Mouse (Mus musculus) lung, postnatal 10 days (tissue): ENCODE data around the gene Mdga1.
A peak's percentile ranks its signal among the peaks of the same experiment; 100 is the strongest.

Source experiments
- DNase-seq: peaks from one replicate; pipeline ENCODE4 v3.0.0; 2021

Gene Mdga1

DNA sequence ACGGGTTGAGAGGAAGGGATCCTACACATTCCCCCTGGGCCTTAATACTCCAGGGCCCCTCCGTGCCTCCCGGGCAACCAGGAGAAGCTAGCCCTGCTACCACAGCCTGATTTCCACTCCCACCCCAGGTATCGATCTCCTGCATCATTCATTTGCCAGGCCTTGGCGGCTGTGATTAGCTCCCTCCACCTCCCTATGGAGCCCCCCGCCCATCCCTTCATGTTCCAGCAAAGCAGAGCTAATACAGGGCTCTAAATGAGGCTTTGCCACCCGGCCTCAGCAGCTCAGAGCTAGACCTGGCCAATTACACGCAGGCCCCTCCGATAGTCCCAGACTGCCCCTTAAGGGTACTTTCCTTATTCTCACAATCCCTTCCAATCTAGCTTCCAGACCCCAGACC lies 86.5 kb downstream of the Mdga1 start:
- DNase-seq, result no peak

DNA sequence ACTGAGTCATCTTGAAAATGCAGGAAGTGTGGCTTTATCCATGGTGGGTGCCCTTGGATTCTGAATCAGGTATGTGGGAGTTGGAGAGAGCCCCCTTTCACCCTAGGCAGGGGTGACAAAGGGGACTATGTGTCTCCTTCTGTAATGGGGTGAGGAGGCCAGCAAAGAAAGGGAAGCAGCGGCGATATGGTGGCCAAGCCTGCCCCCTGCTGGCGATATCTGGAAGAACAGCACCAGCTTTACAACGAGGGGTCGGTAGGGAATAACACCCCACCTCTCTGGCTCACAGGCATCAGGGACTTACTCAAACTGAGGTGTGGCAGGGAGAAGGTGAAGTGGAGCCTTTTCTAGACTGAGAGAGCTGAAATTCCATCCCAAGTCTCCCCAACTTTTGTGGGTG lies 87.0 kb downstream of the Mdga1 start:
- DNase-seq, result peak; percentile 74

DNA sequence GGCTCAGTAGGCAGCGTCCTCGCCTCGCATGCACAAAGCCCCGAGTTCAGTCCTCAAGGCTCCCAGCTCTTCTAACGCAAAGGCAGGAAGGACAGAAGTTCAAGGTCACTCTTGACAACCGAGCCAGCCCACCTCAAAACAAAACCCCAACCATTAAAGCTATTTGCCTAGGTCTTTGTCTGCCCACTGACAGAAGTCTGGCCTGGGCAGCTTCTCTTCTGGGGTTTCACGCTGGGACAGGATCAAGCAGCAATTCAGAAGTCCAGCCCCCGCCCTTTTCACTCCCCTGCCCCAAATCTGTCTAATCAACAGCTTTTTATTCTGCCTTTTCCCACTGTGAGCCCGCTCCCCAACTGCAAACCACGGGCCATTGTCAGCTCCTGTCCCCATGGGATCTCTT lies 89.6 kb downstream of the Mdga1 start:
- no peak for DNase-seq

DNA sequence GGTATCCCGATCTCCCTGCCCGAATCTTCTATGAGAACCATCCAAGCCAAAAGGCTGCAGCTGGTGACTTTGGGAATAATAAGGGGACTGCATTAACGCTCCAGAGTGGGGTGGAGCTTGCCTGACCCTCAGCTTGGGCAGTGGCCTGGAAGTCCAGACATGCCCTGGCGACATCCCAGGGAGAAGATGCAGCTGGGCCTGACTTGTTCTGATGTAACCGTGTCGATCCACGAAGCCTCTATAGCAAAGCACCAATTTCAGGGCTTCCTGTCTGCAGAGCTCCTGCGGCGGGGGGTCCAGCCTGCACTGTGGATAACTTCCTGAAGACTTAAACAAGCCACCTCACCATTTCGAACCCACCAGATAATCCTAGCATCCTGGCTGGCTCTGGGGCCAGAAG lies 90.9 kb downstream of the Mdga1 start:
- peak; percentile 59 for DNase-seq

DNA sequence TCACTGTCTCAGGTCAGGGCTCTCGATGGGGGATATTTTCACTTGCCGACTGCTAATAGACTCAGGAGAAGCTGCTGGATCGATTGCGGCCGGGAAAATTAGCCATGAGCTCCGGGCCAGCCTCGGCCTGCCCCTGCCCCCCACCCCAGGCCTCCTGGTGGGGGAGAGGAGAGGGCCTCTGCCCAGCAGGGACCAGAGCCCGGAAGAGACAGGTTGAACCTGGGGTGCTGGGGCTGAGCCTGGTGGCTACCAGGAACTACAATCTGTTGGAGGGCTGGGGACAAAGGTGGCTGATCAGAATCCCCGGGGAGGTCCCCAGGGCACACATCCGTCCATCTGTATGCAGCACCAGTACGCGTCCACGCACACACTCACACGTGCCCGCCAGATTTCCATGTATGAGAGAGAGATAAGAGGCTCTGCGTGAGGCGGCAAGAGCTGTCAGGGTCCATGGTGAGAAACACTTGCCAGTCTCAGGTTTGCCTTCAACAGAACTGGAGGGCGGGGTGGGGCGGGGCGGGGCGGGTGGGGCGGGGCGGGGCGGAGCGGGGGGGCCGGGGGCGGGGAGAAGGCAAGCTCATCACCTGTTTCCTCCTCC lies 95.7 kb downstream of the Mdga1 start:
- DNase-seq, result no peak

DNA sequence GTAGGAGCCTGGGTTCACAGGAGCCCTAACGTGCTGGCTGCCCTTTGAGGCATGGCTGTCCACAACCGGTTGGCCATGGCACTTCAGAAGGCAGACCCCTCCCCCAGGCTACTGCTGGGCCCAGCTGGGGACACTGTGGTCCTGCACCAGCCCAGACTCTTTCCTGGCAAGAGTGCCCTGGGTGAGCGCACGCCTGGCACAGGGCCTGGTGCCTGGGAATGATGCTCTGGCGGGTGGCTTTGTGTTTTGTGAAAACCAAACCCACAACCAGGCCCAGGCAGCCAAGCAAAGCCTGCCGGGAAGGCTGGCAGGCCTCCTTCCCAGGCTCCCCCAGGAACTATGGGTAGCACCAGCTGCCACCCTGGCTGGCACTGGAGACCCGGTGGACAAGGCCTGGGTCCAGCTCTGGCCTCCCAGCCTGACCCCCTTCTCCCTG lies 96.3 kb downstream of the Mdga1 start:
- DNase-seq, result peak; percentile 53

DNA sequence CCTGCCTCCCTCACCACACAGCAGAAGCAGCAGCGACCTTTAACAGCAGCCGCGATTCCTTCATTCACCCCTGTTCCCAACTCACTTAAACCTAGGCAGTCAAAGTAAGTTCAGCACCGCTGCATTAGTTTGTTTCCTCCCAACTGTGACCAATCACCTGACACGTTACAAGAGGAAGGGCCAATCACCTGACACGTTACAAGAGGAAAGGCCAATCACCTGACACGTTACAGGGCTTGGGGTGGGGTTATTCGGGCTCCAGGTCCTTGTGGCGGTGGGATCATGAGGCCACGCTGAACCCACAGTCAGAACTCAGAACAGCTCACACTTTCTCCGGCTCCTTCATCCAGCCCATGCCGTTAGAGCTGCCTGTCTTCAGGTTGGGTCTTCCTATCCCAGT lies 99.6 kb downstream of the Mdga1 start:
- no peak for DNase-seq

DNA sequence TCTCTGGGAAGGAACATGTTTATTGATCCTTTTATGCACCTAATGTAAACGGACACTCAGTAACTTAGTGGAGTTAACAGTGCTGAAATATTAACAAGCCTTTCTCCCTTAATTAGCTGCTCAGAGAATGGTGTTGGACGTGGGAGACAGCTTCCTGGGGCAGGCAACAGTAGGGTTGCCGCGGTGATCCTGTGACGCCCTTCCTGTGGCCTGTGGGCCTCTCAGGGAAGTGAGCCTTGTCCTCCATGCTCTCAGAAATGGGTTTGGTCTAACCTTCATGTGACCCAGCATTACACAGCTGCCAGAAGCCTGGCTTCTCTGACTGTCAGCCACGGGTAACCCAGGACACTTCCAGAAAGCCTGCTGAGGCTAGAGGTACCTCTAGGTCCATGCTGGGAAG lies 104.0 kb downstream of the Mdga1 start:
- no peak for DNase-seq

DNA sequence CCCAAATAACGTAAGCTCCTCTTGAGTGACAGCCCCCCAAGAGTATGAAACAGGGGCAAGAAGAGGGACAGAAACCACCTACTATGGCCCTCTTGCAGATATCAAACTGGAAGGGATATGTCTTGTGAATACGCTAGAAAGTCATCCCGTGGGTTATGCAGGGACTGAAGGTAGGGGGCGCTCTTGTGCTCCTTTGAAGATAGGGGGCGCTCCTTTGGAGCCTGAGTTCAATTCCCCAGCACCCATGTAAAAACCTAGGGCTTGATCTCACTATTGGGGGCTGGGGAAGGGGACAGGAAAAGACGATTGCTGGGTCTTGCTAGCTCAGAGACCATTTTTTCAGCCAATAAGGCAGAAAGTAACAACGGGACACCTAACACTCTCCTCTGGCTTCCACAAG lies 105.4 kb downstream of the Mdga1 start:
- DNase-seq, result no peak

DNA sequence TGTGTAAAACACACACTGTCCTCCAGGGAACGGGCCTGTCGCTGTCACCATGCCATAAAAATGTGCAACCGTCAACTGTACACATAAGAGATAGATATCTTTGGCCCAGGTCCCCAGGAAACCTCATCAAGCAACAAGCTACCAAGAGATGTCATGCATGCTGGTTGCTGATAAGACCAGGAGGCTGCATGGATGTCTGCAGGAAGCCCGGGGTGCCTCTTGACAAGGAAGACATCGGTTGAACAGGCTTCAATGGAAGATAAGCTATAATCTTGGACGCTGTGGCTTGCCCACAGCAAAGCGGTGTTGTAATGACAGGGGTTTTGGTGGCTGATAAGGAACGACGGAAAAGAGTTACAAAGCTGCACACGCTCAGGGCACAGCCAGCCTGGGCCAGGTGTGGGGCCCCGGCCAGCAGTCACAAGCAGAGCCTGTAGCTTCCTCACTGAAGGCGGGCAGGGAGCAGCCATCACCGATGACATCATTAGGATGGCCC lies 110.1 kb downstream of the Mdga1 start:
- peak; percentile 25 for DNase-seq

DNA sequence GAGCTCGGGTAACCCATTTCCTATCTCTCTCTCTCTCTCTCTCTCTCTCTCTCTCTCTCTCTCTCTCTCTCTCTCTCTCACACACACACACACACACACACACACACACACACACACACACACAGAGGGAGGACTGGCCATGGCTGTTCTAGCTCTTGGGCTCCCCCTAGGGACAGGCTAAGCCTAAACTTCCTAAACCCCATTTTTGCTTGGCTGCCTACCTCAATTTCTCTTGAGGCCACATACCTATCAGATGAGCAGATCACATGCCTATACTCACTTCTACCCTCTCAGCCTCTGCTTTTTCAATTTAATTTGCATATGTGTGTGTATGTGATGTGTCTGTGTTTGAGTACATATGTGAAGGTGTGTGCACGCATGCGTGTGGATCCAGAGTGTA lies 111.1 kb downstream of the Mdga1 start:
- peak; percentile 61 for DNase-seq

DNA sequence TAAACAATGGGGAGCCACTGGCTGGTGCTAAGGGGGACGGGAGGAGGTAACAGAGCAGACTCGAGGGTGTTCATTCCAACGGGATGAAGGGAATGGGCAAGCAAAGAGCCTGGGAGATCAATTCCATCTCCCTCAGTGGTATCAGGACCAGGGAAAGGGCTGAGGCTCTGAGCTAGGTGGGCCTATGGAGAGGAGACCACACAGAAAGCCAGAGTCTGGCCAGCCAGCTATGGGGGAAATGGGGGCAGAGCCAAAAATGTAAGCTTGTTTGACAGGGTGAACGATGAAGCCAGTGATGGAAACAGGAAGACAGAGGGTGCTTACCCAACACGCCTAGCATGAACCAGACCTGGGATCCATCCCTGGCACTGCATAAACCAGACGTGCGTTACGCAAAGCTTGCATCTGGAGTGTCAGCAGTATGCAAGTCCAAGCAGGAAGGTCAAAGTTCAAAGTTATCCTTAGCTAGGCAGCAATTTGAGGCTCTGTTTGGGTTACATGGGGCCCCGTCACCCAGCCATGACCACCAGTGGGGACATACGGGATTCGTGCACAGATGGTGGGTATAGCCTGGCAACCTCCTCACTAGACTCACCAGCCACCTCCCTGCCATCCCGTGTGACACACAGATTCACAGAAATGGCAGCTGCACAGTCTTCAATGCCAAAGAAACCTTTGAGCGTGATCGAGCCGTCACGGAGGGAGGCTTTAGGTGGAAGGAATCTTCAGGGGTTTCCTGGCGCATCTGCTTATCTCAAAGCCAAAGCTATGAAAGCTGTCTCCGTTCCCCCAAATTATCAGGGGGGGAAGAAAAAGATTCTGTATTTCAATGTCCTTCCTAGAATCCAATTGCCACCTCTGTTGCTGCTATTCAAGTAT lies 113.9 kb downstream of the Mdga1 start:
- peak; percentile 68 for DNase-seq

DNA sequence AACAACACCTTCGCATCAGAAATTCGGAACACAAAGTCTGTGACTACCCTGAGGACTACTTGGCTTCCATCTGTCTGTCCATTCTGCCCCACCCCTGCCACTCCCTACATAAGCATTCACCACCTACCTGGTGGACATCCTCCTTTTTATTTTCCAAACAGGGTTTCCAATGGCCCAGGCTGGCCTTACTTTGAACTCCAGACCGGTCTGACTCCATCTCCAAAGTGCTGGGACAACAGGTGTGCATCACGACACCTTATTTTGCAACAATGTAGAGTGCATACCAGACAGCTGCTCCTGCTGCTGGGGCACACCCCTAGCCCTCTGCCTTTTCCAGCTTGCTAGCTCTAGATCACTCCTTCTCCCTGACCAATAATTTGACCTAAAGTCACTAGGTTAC lies 115.1 kb downstream of the Mdga1 start:
- no peak for DNase-seq

DNA sequence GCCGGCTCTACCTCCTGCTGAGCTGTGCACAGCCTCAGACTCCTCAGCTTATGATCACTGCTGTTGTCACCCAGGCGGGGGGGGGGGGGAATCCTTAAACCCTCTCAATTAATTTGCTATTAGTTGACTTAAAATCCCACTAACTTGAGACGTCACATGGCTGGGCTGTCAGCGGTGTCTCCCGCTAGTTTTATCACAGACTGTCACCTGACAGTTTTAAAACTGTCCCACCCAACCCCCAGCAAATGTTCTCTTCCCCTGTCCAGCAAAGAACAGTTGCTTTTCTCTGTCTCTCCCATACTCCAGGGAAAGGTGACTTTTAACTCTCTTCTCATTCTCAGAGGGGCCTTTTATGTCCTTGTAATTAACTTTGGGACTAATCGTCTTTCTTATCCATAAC lies 115.5 kb downstream of the Mdga1 start:
- no peak for DNase-seq

DNA sequence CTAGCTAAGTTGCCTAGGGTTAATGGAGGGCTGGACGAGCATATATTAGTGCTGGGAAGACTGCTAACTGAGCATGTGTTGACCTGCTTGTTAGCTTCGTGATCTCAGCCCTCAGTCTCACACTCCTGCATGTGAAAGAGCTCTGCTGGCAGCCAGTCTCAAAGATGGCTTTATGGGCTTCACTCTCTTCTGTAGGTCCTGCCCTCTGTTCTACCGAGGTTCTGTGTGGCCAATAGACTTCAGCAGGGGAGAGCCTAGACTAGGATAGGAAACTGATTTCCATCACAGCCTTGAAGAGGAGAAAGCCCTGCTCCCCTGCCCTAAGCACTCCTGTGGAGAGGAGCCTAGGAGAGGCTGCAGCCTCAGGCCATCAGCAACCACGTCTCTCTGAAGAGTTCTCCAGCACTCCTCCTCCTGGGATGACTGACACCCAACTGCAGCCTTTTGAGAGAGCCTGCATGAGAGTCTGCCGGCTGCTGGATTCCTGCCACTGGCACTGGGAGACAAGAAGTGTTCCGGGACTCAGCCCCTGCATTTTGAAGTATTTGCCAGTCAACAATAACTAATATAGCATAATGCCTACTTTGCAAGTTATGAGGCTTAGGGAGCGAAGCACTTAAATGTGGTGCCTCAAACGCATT lies 116.9 kb downstream of the Mdga1 start:
- peak; percentile 58 for DNase-seq

DNA sequence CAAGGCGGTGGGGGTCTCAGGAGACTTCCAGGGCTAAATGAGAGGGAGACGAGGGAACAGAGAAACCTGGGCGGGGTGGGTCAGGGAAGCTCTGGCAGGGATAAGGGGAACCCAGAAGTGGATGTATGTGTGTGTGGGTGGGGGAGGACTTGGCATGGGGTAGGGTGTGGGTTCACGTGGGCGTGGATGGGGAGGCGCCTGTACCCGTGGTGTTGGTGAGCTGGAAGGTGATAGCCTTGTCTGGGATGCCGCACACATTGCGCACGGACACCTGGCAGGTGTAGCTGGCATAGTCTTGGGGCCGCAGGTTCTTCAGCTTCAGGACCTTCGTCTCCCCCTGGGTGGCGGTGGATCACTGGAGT lies 120.5 kb downstream of the Mdga1 start:
- DNase-seq, result no peak

DNA sequence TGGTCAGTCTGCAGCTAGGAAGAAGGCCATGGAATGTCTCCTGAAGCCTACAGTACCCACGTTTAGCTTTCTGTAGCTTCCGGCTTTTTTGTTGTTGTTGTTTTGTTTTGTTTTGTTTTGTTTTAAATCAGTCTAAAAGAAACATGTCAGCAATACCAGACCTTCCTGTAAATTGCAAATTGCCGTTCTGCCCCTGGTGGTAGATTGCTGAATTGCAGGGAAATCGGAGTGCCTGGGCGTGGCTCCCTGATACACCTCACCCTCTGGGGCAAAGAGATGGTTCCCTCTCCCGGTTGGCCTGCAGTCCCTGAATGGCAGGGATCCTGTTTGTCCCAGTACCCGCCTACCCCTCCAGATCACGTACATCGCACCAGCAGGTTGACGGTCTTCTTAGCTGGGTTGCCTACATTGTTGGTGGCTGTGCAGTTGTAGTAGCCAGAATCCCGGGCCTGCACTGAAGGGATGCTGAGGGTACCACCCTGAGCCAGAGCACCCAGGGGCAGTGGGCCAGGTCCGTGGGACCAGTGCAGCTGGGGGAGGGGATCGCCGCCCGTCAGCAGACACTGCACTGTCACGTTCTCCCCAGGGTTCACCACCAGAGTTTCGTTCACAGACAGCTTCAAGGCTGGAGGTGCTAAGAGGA lies 121.0 kb downstream of the Mdga1 start:
- peak; percentile 78 for DNase-seq

DNA sequence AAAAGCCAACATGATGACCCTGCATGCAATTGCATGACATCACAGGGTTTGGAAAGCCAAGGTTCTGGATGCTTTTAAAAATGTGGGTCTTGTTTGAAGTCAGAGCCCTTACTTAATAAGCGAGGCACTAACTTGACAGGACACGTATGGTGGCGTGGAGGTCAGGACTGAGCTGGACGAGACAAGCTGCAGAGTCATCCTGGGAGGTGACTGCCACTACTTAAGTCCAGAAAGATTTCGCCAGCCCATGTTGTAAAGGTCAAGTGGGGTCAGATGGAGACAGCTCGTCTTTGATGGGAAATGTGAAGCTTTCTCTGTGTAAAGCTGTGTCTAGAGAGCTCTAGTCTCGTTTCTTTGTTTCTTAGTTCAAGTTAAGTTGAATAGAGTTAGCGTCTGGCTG lies 122.6 kb downstream of the Mdga1 start:
- peak; percentile 44 for DNase-seq

DNA sequence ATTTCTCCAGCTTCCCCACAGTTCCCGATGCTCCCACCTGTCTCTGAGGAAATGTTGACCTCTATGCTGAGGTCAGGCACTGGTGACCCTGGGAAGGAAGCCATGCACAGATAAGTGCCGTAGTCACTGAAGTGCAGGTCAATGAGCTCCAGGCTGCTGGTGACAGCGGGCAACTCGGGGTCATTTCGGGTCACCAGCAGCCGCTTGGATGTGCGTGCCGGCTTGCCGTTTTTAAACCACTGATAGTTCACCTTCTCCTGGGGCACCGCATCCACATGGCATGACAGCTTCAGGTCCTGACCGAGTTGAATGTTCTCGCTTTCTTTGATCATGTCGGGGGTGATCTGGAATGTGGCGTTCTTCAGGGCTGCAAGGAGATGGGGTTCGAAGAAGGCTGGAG lies 123.6 kb downstream of the Mdga1 start:
- DNase-seq, result no peak

DNA sequence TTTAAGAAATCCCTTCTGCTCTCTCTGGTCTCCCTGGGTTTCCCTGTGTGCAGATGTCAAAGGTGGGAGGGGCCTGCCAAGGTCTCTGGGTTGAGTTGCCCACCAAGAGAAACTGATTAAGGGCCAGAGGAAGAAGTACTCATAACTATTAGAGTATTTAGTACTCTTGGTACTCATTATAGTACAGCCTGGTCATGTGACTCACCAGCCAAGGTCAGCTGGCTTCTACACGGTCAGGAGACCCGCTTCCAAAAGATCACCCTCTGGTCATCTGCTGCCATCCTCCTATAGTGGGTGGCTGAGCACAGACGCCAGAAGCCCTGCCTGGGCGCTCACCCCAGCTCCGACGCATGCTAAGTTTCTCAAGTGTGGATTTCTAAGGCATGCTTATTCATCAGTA lies 124.9 kb downstream of the Mdga1 start:
- no peak for DNase-seq

DNA sequence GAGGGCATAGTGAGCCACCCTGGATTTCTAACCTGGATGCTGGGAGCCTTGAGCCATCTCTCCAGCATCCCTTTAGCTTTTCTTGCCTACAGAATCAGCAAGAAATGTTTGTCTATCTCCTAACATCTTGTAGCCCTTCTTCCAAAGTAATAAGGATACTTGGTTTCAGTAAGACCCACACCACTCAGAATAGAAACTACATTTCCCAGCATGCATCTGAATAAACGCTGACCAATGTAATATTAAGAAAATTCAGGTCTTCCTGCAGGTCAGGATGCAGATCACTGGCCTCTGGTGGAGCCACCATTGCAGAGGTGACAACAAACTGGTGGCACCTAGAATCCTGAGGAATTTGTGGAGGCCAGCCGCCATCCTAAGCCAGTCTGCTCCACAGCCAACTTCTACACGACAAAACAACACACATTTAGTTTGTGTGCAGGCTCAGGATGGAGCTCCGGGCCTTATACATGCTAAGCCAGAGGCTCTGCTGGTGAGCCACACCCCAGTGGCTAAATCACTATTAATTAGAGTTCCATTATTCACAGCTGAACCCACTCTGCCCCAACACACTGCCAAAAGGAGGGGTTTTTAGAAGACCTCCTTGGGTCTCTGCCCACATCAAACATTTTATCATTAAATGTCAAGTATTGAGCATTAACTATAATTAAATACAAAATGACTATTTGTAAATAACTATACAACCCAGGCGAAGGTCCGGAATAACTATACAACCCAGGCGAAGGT lies 126.3 kb downstream of the Mdga1 start:
- no peak for DNase-seq

DNA sequence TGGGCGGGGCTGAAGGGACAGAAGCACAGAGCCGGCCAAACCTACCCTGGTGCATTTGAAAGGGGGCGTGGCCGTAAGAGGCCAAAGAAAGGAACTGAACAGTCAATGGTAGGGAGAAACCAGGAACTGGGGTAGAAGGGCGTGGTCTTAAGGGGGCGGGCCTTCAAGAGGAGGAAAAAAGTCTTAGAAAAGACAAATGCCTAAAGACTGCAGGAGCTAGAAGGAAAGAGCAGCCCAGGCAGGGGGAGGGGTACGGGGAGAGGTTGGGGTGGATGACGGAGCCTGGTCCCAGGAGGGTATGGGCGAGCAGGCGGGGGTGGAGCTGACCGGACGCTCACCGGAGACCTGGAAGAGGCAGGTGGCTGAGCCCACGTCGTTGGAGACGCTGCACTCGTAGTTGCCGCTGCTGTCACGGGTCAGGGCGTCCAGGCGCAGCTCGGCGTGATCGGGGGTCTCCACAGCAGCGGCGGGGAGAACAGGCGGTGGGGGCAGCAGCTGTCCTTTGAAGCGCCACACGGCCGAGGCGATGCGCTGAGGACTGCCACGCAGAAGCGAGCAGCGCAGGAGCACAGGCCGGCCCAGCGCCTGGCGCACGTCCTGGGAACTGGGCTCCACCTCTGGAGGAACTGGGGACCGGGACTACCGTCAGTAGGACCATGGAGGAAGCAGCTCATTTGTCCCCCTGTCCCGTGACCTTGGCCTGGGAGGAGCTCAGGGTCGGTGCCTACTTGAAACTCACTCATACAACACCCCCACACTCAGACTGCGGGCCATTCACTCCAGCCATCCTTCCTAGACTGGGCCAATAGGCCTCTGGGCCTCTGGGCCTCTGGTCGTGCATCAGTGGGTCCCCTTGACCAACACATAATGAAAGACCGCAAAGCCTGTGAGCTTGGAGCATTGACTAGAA lies 127.9 kb downstream of the Mdga1 start:
- peak; percentile 80 for DNase-seq
